Mouse (Mus musculus): ENCODE measurements around the gene Tas2r143.
A peak's percentile ranks its signal among the peaks of the same experiment; 100 is the strongest.

Gene Tas2r143

DNA sequence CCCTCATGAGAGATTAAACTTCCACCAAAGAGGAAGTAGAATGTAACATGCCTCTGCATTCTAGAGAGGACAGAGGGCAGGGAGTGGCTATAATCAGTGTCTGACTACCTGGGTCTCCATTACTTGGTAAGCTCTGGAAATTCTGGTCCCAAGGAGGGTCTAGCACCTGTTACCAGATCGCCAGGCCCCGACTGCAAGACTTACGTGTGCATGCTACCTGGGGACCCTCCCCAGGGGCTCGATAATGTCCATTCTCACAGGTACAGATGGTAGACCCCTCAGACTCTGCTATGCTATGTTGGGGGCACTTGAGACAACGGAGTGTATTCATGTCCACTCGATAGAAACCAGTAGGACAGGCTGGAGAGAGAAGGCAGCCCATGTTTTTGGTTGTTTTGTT, 34.8 kb upstream of the Tas2r143 start:
- no peak for DNase-seq (ENCODE audit: low read depth)

DNA sequence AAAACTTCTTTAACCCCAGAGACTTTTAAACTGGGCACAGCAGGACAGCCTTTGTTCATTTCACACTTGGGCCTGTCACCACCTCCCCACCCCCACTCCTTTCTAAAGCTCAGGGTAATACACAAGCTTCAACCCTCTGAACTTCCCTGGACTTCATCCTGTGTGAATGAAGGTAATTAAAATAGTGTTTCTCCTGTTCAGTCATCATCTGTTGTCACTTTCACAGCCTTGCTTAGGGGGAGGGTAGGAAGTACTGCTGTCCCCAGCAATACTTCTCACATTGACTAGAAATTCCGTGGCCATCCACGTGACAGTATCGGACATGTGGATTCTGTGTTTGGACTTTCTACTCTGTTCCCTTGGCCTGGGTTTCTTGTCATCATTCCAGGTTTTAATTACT, 30.2 kb upstream of the Tas2r143 start:
- DNase-seq (ENCODE audit: low read depth): no peak

DNA sequence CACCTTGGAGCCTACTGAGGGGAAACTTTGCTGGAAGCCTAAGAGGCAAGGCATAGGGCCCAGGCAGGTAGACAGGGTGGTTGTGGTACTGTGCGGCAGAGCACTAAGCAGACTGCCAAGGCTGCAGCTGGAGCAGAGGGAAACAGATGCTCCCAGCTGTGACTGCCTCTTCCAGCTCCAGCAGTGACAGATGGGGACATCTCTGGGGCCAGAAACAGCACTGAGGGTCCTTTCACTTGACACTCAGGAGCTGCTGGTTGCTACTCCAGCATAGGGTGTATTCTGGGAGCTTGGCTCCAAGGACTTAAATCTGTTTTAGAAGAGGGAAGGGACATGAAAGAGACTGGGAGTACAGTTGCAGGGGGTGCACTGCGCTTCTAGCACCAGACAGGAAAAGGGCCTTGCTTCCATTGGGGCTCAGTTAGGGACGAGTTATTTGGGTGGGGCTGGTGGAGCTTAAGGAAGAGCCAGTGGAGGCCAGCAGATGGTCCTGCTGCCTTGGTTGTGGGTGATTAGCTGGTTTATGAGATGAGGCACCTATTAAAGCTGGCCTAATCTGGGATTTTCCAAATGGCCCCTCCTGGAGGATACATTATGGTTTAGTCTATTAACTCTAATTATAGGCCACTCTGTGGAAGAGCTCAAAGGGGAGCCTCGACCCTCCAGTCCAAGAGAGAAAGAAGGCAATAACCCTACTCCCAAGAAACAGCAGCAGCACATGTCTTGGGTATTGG, 29.2 kb upstream of the Tas2r143 start:
- no peak for DNase-seq (ENCODE audit: low read depth)

DNA sequence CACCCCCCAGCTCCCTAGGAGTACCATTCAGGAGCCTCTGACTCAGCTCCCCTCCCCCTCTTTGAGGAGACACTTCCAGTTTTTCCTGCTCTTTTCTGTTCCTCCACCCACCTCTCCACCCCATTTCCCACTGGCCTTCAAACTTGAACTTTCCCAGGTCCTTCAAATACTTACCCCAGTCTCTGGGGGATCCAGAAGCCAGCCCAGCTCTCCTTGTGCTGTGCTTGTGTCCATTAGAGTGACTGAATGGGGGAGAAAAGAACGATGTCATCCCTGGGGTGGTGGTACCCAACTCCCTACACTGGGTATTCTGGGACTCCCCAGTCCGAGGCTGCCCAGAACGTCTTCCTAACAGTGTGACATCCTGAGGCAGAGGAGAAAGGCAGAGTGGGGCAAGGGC, 28.0 kb upstream of the Tas2r143 start:
- no peak for DNase-seq (ENCODE audit: low read depth)

- no peak for DNase-seq (ENCODE audit: low read depth)
Observed at GRCm38 (mm10) chr6:42372421-42372815, 27.6 kb upstream of the Tas2r143 start.

- DNase-seq (ENCODE audit: low read depth): peak; percentile 87
Observed at GRCm38 (mm10) chr6:42372816-42373547, 27.1 kb upstream of the Tas2r143 start, which contains the start of gene Epha1. TSS of gene Epha1 (minus strand) at chr6:42373268.

DNA sequence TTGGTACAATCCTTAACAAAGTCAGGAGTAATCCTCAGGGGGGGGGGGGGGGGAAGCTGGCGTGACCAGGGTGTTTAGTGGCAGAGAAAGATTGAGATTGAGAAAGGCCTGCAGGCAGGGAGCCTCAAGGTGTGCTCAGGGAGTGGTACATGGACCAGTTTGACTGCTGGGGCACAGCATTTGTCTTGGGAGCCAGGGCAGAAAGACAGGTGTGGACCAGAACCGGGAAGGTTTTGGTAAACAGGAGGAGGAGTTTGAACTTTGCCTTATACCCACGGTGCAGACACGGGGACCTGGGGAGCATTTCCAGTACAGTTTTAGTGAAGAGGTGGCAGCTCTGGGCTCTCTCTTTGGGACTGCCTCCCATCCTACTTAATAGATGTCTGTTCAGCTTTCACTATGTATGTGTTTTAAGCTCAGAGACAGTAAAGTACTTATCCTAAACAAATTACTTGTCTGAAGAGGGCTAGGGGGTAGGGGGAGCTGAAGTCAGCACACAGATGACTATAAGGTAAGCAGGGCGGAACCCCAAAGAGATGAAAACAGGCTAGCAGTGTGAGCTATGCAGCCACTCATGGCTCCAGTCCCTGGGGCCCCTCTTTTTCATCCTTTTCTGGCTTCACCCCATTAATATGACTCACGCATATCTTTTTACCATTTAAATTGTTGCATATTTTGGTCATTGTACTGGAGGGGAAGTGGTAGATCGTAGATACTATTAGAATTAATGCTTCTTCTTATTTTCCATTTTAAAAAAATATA, 26.2 kb upstream of the Tas2r143 start:
- peak; percentile 77 for DNase-seq (ENCODE audit: low read depth)

DNA sequence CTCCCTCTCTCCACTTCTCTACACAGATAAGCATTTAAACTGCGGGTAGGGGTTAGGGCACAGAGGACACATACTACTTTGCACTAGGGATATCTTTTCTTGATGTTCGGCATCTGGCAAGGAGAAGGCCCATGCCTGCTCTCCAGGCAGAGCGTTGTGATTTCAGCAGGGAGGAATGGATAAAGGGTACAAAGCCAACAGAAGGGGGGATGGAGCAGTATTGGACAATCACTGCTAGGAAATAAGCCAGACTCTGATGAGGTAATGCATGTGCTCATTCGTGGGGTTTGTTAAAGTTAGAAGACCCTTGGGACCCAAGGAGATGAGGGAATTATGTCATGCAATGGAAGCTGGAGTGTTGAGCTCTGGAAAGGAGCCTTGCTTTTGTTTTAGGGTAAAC, 25.3 kb upstream of the Tas2r143 start:
- peak; percentile 92 for DNase-seq (ENCODE audit: low read depth)

DNA sequence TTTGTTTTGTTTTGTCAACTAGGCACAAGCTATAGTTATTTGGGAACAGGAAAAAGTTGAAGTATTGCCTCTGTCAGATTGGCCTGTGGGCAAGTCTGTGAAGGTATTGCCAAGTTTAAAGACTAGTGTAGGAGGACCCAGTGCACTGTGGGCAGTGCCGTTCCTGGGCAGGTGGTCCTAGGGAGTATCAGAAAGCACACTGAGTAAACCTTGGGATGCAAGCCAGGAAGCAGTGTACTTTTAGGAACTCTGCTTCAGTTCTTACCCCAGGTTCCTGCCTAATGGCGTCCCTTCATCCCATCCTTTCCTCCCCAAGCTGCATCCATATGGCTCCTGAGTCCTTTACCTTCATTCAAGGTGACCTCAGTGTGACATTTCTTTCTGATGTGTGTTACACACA, 24.9 kb upstream of the Tas2r143 start:
- DNase-seq (ENCODE audit: low read depth): no peak

GRCm38 (mm10) chr6:42376016-42376415, 24.0 kb upstream of the Tas2r143 start:
- no peak for DNase-seq (ENCODE audit: low read depth)

DNA sequence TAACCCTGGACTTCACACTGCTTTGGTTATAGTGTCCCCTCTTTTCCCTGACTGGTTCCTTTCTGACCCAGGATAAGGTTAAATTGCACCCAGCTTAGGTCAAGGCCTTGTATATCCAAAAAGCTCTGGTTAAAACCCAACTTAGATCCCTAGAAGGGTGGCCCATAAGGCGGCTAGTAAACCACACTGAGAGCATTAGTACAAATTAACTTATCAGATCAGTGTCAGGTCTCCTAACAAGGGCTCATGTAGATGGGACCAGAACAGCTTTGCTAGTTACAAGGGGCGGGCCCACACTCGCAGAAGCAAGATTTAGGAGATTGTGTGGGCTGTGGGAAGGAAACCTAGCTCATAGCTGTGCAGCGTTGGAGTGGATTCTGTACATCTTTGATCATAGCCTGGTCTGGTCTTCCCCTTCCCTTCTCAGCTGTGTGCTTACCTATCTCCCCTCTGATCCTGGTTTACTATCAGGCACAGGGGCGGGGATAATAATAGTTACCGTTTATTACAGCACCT, 23.5 kb upstream of the Tas2r143 start:
- DNase-seq (ENCODE audit: low read depth): no peak

GRCm38 (mm10) chr6:42377280-42377679, 22.8 kb upstream of the Tas2r143 start:
- no peak for DNase-seq (ENCODE audit: low read depth)

- DNase-seq (ENCODE audit: low read depth): no peak
Observed at GRCm38 (mm10) chr6:42379551-42379950, 20.5 kb upstream of the Tas2r143 start.

GRCm38 (mm10) chr6:42380416-42381144, 19.5 kb upstream of the Tas2r143 start:
- peak; percentile 78 for DNase-seq (ENCODE audit: low read depth)

DNA sequence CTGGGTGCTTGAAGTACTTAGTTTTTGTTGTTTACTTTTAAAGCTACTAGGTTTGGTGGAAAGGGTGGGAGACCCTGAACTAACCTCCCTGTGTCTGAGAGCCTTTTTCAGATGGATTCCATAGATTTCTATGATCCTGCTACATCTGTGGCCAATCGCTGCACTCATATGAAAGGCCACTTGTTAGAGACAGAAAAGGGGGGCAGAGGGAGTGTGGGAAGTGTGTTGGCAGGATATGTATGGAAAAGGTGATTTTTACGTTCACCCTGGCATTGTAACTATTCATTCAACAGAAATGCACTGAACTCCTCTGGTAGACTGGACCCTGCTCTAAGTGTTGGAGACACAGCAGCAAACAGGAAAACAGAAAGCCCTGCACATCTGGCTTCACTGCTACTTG, 18.8 kb upstream of the Tas2r143 start:
- DNase-seq (ENCODE audit: low read depth): no peak

- peak; percentile 82 for DNase-seq (ENCODE audit: low read depth)
Observed at GRCm38 (mm10) chr6:42381916-42382381, 18.1 kb upstream of the Tas2r143 start.

- no peak for DNase-seq (ENCODE audit: low read depth)
Observed at GRCm38 (mm10) chr6:42383360-42383759, 16.7 kb upstream of the Tas2r143 start.

DNA sequence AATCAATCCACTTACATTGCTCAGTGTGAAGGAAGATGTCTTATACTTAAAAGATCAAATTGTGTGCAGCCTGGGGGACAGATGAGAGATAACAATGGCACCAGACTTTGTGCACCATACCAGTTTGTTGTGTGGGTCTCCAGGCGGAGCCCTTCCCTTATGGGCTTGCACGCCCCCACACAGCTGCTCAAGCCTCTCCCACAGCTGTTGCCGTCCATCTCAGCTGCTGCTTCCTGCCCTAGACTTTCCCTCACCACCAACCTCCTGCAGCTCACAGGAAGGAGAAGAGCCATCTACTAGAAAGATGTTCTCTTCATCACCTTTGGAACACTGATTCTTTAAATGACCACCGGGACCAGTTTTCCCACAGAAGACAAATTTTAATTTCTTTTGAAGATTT, 14.4 kb upstream of the Tas2r143 start:
- DNase-seq (ENCODE audit: low read depth): no peak

- DNase-seq (ENCODE audit: low read depth): no peak
Observed at GRCm38 (mm10) chr6:42391796-42392330, 8.2 kb upstream of the Tas2r143 start.

- peak; percentile 99 for DNase-seq (ENCODE audit: low read depth)
Observed at GRCm38 (mm10) chr6:42395960-42396809, 3.9 kb upstream of the Tas2r143 start.
